Mouse (Mus musculus) forebrain, embryonic 16.5 days (tissue): Measurements from ENCODE around the gene March5. TPM values are rescaled to one million over a fixed set of nuclear protein-coding genes. Genes with fewer than 3 reads are reported as not detected.
A peak's percentile ranks its signal among the peaks of the same experiment; 100 is the strongest.

Experiments used
- ATAC-seq: fragments of 200-750 bp; cut with Nextera tagmentation; 2 replicates; pipeline ENCODE4 v1.8.0; 2017; ENCODE audit warnings: mild to moderate bottlenecking, moderate library complexity
- H3K27ac ChIP-seq: fragments of 300-500 bp; sonication (generic); 2 replicates; pipeline ENCODE4 v1.5.1; 2014; ENCODE audit warnings: low read length, control low read depth
- H3K27me3 ChIP-seq: fragments of 300-500 bp; sonication (generic); replicated peaks from 2 replicates; pipeline ENCODE4 v1.6.1; 2014; ENCODE audit warnings: low read length; ENCODE audit not compliant: control insufficient read depth, insufficient read depth
- H3K36me3 ChIP-seq: fragments of 300-500 bp; sonication (generic); 2 replicates; pipeline ENCODE4 v1.6.1; 2014; ENCODE audit not compliant: control insufficient read depth, insufficient read depth
- H3K4me1 ChIP-seq: fragments of 300-500 bp; sonication (generic); replicated peaks from 2 replicates; pipeline ENCODE4 v1.6.1; 2014; ENCODE audit warnings: low read length; ENCODE audit not compliant: control insufficient read depth, insufficient read depth
- H3K4me2 ChIP-seq: fragments of 300-500 bp; sonication (generic); 2 replicates; pipeline ENCODE4 v1.6.1; 2014; ENCODE audit warnings: mild to moderate bottlenecking, low read length, control low read depth
- H3K4me3 ChIP-seq: fragments of 300-500 bp; sonication (generic); replicated peaks from 2 replicates; pipeline ENCODE4 v1.5.1; 2014; ENCODE audit warnings: mild to moderate bottlenecking, low read length, control low read depth
- H3K9ac ChIP-seq: fragments of 300-500 bp; sonication (generic); replicated peaks from 2 replicates; pipeline ENCODE4 v1.6.1; 2014; ENCODE audit warnings: low read depth, low read length, control low read depth
- H3K9me3 ChIP-seq: fragments of 300-500 bp; sonication (generic); 2 replicates; pipeline ENCODE4 v1.6.1; 2016; ENCODE audit warnings: low read length; ENCODE audit not compliant: control insufficient read depth
- WGBS: fragments of 180-500 bp; shearing (Covaris S2); extraction: QIAGEN DNeasy Blood & Tissue Kit; methylation state at CpG from one replicate; pipeline ENCODE4 v1.1.7; 2014; 5-methylcytosine and 5-hydroxymethylcytosine counted together
- polyA plus RNA-seq: library from polyadenylated mRNA; unstranded; fragments of >200 nt; fragmentation: Nextera tagmentation; extraction: Ambion mirVana; gene quantifications from 2 replicates; pipeline ENCODE4 v1.2.1, GENCODE M21; 2015

March5 gene
- polyA plus RNA-seq, 1 experiment from 2014 or later, result 111 TPM

DNA sequence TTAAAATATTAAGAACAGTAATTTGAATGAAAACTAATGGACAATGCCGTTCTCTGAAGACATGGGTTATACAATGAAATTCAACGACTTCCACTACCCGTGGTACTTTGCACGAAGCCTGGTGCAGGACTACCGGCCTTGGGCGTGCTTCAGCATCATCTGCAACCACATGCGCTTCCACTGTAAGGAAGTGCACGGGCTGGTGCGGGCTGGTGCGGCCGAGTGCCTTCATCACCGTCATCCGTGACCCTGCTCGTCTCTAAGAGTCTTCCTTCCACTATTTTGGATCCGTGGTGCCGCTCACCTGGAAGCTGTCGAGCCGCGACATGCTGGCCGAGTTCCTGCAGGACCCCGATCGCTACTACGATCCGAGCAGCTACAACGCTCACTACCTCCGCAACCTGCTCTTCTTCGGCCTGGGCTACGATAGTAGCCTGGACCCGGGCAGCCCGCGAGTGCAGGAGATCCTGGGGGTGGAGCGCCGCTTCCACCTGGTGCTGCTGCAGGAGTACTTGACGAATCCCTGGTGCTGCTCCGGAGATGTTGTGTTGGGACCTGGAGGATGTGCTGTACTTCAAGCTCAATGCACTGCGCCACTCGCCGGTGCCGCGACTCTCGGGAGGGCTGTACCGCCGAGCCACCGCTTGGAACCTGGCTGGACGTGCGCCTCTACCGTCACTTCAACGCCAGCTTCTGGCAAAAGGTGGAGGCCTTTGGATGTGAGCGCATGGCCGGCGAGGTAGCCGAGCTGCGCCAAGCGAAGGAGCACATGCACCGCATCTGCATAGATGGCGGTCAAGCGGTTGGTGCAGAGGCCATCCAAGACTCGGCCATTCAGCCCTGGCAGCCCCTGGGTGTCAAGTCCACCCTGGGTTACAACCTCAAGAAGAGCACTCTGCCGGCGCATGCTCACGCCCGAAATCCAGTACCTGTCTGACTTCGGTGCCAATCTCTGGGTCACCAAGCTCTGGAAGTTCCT lies 26.5 kb downstream of the March5 start:
- peaks cover 14% of the 10 kb centered on the region for H3K4me1 ChIP-seq
- WGBS, result 3% methylated on average over 63 of the region's 63 CpGs
- H3K27ac ChIP-seq, result no peak overlapping the region
- no peaks in the 10 kb centered on the region for H3K9me3 ChIP-seq
- peak overlapping the region; percentile 90 for H3K4me2 ChIP-seq
- peak overlapping the region; percentile 59 for H3K9ac ChIP-seq
- peak; percentile 71 for ATAC-seq
- H3K4me3 ChIP-seq, result peak overlapping the region; percentile 53
- peaks cover 10% of the 10 kb centered on the region for H3K27me3 ChIP-seq
- no peaks in the 10 kb centered on the region for H3K36me3 ChIP-seq

DNA sequence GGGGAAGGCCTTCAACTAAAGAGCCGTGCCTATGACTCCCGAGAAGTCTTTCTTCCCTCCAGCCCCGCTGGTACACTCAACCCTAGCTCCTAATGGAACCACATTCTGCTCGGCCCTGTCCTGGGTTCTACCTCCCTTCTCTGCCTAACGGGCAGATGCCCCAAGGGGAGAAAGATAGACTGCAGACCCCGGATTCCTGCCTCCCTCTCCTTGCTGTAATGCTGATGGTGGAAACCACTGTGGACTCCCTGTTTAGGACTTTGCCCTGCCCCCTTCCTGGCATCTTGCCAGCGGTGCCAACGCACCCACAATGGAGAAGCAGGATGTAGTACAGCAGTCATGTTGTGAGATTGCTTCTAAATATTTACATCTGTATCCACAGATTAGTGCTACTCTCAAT lies 28.5 kb downstream of the March5 start:
- no peak for ATAC-seq
- H3K4me3 ChIP-seq, result no peak overlapping the region
- 41% methylated on average over 8 of the region's 8 CpGs for WGBS

DNA sequence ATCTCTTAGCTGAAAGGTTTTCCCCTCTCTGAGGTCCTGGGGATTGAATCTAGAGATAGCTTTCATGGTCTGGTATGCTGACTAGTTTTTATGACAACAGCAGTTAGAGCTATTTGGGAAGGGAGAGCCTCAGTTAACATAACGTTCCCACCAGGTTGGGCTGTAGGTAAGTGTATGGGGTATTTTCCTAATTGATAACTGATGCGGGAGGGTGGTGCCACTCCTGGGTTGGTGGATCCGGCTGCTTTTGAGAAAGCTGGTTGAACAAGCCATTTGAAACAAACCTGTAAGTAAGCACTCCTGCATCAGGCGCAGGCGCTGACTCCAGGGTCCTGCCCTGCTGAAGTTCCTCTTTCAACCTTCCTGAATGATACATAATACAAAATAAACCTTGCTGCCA lies 30.0 kb downstream of the March5 start:
- no peaks in the 10 kb centered on the region for H3K36me3 ChIP-seq
- no peak for ATAC-seq
- H3K27ac ChIP-seq, result no peak overlapping the region
- peaks cover 14% of the 10 kb centered on the region for H3K4me1 ChIP-seq
- H3K4me3 ChIP-seq, result no peak overlapping the region
- H3K27me3 ChIP-seq, result peaks cover 10% of the 10 kb centered on the region
- 63% methylated on average over 5 of the region's 5 CpGs for WGBS
- no peak overlapping the region for H3K9ac ChIP-seq
- no peak overlapping the region for H3K4me2 ChIP-seq
- no peaks in the 10 kb centered on the region for H3K9me3 ChIP-seq

More for the DNA sequence above, 28.5 kb downstream of the March5 start:
- no peak overlapping the region for H3K27ac ChIP-seq
- H3K4me1 ChIP-seq, result peaks cover 14% of the 10 kb centered on the region
- H3K9me3 ChIP-seq, result no peaks in the 10 kb centered on the region
- no peak overlapping the region for H3K4me2 ChIP-seq
- H3K36me3 ChIP-seq, result no peaks in the 10 kb centered on the region
- H3K27me3 ChIP-seq, result peaks cover 10% of the 10 kb centered on the region
- no peak overlapping the region for H3K9ac ChIP-seq

DNA sequence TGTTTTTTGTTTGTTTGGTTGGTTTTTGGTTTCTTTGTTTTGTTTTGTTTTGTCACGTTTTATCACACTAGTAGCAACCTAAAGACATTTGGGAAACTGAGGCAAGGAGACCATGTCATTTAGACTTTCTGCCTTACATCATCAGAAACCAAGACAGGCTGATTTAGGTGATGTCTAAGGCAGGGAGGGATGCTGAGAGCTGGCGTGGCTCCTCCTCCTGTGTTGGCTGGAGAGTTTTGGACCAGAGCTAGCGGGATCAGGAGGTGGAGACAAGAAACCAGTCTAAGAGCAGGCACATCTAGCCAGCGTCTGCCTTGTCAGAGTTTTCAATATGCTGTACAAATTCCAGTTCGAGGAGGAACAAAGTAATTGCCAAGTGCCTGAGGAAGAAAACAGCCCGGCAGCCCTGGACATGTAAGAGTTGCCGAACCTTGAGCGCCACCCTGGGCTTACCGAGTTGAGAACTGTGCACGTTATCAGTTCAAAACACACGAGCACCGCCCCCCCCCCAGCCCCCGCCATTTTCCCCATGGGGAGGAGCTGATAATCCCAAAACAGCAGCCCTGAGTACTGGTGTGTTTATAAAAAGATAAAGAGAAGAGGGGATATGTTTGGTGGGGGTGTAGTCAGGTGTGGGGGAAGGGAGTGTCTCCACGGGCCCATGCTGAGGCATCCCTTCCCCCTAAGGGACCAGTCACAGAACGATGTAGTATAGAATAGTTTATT lies 30.5 kb downstream of the March5 start:
- Histone ChIP-seq H3K27ac (no peak overlapping the region), H3K4me2 (peak overlapping the region; percentile 24; the same call in 1 of the 2 replicates), H3K9ac (no peak overlapping the region), H3K4me3 (no peak overlapping the region), H3K27me3 (peaks cover 10% of the 10 kb centered on the region), H3K36me3 (no peaks in the 10 kb centered on the region), H3K4me1 (peaks cover 14% of the 10 kb centered on the region), H3K9me3 (no peaks in the 10 kb centered on the region)
- WGBS, result 8% methylated on average over 15 of the region's 15 CpGs
- no peak for ATAC-seq

DNA sequence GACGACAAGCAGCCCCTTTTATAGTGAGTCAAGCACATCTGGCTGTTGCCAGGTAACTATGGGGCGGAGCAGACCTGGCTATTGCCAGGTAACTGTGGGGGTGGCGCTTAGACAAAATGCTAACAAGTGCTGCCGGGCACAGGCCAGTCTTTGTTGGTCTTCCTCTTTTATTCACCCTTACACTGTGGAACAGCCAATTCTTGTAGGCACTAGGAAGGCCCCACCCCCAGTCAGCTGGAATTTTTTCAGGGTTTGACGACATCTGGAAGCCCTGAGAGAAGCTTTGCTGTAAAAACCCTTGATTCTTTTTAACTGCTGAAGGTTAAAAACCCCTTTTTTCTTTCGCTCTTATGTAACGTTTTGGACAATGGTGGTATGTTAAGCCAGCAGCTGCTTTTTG lies 31.3 kb downstream of the March5 start:
- peaks cover 12% of the 10 kb centered on the region for H3K4me1 ChIP-seq
- no peaks in the 10 kb centered on the region for H3K9me3 ChIP-seq
- no peak overlapping the region for H3K27ac ChIP-seq
- no peak overlapping the region for H3K4me2 ChIP-seq
- 13% methylated on average over 7 of the region's 7 CpGs for WGBS
- H3K27me3 ChIP-seq, result peaks cover 10% of the 10 kb centered on the region
- ATAC-seq, result peak; percentile 47; the same call in 1 of the 2 replicates
- H3K36me3 ChIP-seq, result no peaks in the 10 kb centered on the region
- no peak overlapping the region for H3K9ac ChIP-seq
- H3K4me3 ChIP-seq, result no peak overlapping the region

DNA sequence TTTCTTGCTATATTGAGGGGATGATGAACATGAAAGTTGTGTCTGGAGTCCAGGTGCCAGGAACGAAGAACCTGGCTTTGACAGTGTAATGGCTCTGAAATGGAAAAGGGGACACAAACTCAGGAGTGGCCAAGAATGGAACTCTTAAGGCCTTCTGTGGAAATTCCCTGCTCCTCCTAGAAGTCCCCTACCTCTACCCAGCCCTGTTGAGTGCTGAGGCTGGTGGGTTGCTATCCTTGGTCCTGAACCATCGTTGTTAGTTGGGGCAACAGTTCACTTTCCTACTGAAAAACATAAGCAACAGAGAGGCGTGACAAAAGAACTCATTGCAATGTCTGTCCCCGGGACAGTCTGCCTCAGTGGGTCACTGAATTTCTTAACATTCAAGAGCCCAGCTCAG lies 31.8 kb downstream of the March5 start:
- H3K36me3 ChIP-seq, result no peaks in the 10 kb centered on the region
- H3K9ac ChIP-seq, result no peak overlapping the region
- H3K27me3 ChIP-seq, result peaks cover 10% of the 10 kb centered on the region
- no peak for ATAC-seq
- no peak overlapping the region for H3K4me3 ChIP-seq
- H3K4me2 ChIP-seq, result no peak overlapping the region
- WGBS, result 31% methylated on average over 4 of the region's 4 CpGs
- H3K9me3 ChIP-seq, result no peaks in the 10 kb centered on the region
- H3K4me1 ChIP-seq, result peaks cover 8% of the 10 kb centered on the region
- H3K27ac ChIP-seq, result no peak overlapping the region

DNA sequence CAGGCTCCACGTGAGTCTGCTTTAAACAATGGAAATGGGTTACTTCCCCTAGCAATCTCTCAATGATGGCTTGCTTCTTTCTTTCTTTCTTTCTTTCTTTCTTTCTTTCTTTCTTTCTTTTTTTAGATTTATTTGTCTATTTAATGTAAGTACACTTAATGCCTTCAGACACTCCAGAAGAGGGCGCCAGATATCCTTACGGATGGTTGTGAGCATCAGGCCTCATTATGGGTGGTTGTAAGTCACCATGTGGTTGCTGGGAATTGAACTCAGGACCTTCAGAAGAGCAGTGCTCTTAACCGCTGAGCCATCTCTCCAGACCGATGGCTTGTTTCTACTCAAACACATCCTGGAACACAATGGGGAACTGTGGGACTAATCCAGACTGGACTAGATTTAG lies 33.9 kb downstream of the March5 start:
- WGBS, result 69% methylated on average over 5 of the region's 5 CpGs
- H3K4me3 ChIP-seq, result no peak overlapping the region
- no peak overlapping the region for H3K27ac ChIP-seq
- H3K27me3 ChIP-seq, result no peaks in the 10 kb centered on the region; the same call in 1 of the 2 replicates
- no peak overlapping the region for H3K4me2 ChIP-seq
- H3K36me3 ChIP-seq, result no peaks in the 10 kb centered on the region
- no peaks in the 10 kb centered on the region for H3K9me3 ChIP-seq
- peaks cover 6% of the 10 kb centered on the region for H3K4me1 ChIP-seq
- ATAC-seq, result no peak
- no peak overlapping the region for H3K9ac ChIP-seq

DNA sequence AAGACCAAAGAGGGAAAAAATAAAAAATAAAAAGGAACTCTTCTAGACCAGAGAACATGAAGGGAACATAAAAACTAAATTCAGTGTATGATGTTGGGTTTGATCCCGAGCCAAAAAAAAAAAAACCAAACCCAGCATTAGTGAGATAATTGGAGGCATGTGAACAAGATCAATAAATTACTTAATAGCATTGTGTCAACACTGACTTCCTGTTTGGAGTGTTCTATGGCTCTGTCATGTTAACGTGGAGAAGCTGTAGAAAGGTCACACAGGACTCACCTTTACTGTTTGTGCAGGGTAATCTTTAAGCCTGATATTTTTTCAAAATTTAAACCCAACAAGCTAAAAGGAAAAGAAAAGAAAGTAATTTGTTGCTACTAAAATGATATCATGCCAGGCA lies 35.4 kb downstream of the March5 start:
- Histone ChIP-seq H3K27ac (no peak overlapping the region), H3K9me3 (no peaks in the 10 kb centered on the region), H3K27me3 (no peaks in the 10 kb centered on the region), H3K4me2 (no peak overlapping the region), H3K36me3 (no peaks in the 10 kb centered on the region), H3K4me1 (peaks cover 6% of the 10 kb centered on the region), H3K4me3 (no peak overlapping the region), H3K9ac (no peak overlapping the region)
- WGBS, result 54% methylated on average over 2 of the region's 2 CpGs
- no peak for ATAC-seq

DNA sequence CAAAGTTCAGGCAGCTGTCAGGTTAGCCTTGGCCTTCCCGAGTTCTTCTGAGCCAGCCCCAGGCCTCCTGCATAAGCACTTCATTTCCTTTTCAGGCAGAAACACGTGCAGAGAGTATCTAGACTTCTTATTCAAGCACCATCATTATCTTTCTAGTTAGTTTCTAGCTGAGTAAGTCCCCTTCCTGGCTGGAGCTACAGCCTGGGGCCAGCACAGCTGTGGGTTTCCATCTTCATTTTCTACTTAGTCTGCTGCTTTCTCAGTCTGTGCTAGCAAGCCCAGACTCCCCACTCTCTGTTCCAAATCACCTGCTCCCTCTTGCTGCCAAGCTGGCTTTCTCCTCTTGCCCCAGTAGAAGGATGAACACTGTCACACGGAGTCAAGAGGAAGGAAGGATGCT lies 39.5 kb downstream of the March5 start:
- H3K27me3 ChIP-seq, result no peaks in the 10 kb centered on the region
- no peaks in the 10 kb centered on the region for H3K9me3 ChIP-seq
- no peak overlapping the region for H3K4me2 ChIP-seq
- no peaks in the 10 kb centered on the region for H3K36me3 ChIP-seq
- no peak overlapping the region for H3K4me3 ChIP-seq
- 41% methylated on average over 3 of the region's 3 CpGs for WGBS
- H3K9ac ChIP-seq, result no peak overlapping the region
- no peaks in the 10 kb centered on the region for H3K4me1 ChIP-seq
- ATAC-seq, result no peak
- H3K27ac ChIP-seq, result no peak overlapping the region
